Mouse (Mus musculus): ENCODE data around the gene Pard3.

- TF ChIP-seq POLR2A (IDR thresholded peaks at IDR 0.05; ENCODE audit: low read depth, low read length) (no peak), CTCF (conservative IDR thresholded peaks at IDR 0.05; ENCODE audit: insufficient read depth, insufficient read length, low read depth, low read length) (no peak)
These were observed 166.5 kb downstream of the Pard3 start for GRCm38 (mm10) chr8:127230233-127230595.
